Mouse (Mus musculus) right cerebral cortex, postnatal 14 days (tissue): ENCODE data around the gene Kcnip4.

Source experiments
- DNase-seq: peaks from one replicate; pipeline ENCODE4 v3.0.0; 2022

Gene Kcnip4

GRCm38 (mm10) chr5:48840971-48841370 lies 683.7 kb downstream of the Kcnip4 start:
- DNase-seq: no peak

- no peak for DNase-seq
Observed at GRCm38 (mm10) chr5:48795526-48795925, 729.2 kb downstream of the Kcnip4 start.

- DNase-seq: no peak
Observed at GRCm38 (mm10) chr5:48779376-48779775, 745.3 kb downstream of the Kcnip4 start.

GRCm38 (mm10) chr5:48748613-48749012 lies 776.1 kb downstream of the Kcnip4 start:
- no peak for DNase-seq

GRCm38 (mm10) chr5:48737640-48738039 lies 787.1 kb downstream of the Kcnip4 start:
- DNase-seq: no peak

GRCm38 (mm10) chr5:48718166-48718565 lies 806.5 kb downstream of the Kcnip4 start:
- no peak for DNase-seq

GRCm38 (mm10) chr5:48705997-48706396 lies 818.7 kb downstream of the Kcnip4 start:
- no peak for DNase-seq

- DNase-seq: no peak
Observed at GRCm38 (mm10) chr5:48687068-48687467, 837.6 kb downstream of the Kcnip4 start.

GRCm38 (mm10) chr5:48679733-48680595 lies 844.7 kb downstream of the Kcnip4 start:
- DNase-seq: no peak

- no peak for DNase-seq
Observed at GRCm38 (mm10) chr5:48662504-48662903, 862.2 kb downstream of the Kcnip4 start.

GRCm38 (mm10) chr5:48659975-48660374 lies 864.7 kb downstream of the Kcnip4 start:
- DNase-seq: no peak

- DNase-seq: no peak
Observed at GRCm38 (mm10) chr5:48650496-48650895, 874.2 kb downstream of the Kcnip4 start.

- no peak for DNase-seq
Observed at GRCm38 (mm10) chr5:48636675-48637074, 888.0 kb downstream of the Kcnip4 start.

GRCm38 (mm10) chr5:48633631-48634030 lies 891.1 kb downstream of the Kcnip4 start:
- DNase-seq: no peak

GRCm38 (mm10) chr5:48623370-48623769 lies 901.3 kb downstream of the Kcnip4 start:
- no peak for DNase-seq

- no peak for DNase-seq
Observed at GRCm38 (mm10) chr5:48606916-48607315, 917.8 kb downstream of the Kcnip4 start.

GRCm38 (mm10) chr5:48606281-48606680 lies 918.4 kb downstream of the Kcnip4 start:
- DNase-seq: no peak

- no peak for DNase-seq
Observed at GRCm38 (mm10) chr5:48599481-48600040, 925.1 kb downstream of the Kcnip4 start.

- no peak for DNase-seq
Observed at GRCm38 (mm10) chr5:48588014-48588413, 936.7 kb downstream of the Kcnip4 start.

GRCm38 (mm10) chr5:48583431-48583830 lies 941.3 kb downstream of the Kcnip4 start:
- DNase-seq: no peak

GRCm38 (mm10) chr5:48563996-48564587 lies 960.6 kb downstream of the Kcnip4 start:
- DNase-seq: no peak

GRCm38 (mm10) chr5:48551753-48552152 lies 973.0 kb downstream of the Kcnip4 start:
- DNase-seq: no peak

GRCm38 (mm10) chr5:48545825-48546224 lies 978.9 kb downstream of the Kcnip4 start:
- DNase-seq: no peak
